Mouse (Mus musculus) embryonic facial prominence, embryonic 10.5 days (tissue): ENCODE measurements around the gene Necab3. TPM values are rescaled to one million over a fixed set of nuclear protein-coding genes. Genes with fewer than 3 reads are reported as not detected.

Experiments
- DNase-seq: peaks from one replicate; pipeline ENCODE4 v3.0.0-alpha.2; 2017; ENCODE audit warnings: low spot score
- H3K27ac ChIP-seq: fragments of 300-500 bp; sonication (generic); replicated peaks from 2 replicates; pipeline ENCODE4 v1.5.1; 2016; ENCODE audit warnings: mild to moderate bottlenecking
- H3K27me3 ChIP-seq: fragments of 300-500 bp; sonication (generic); replicated peaks from 2 replicates; pipeline ENCODE4 v1.6.1; 2016; ENCODE audit warnings: low read depth, mild to moderate bottlenecking; ENCODE audit not compliant: poor library complexity, severe bottlenecking
- H3K36me3 ChIP-seq: fragments of 300-500 bp; sonication (generic); replicated peaks from 2 replicates; pipeline ENCODE4 v1.6.1; 2016; ENCODE audit warnings: mild to moderate bottlenecking, moderate library complexity
- H3K4me1 ChIP-seq: fragments of 300-500 bp; sonication (generic); 2 replicates; pipeline ENCODE4 v1.6.1; 2016
- H3K4me3 ChIP-seq: fragments of 300-500 bp; sonication (generic); 2 replicates; pipeline ENCODE4 v1.5.1; 2016; ENCODE audit warnings: mild to moderate bottlenecking, moderate library complexity
- H3K9me3 ChIP-seq: fragments of 300-500 bp; sonication (generic); 2 replicates; pipeline ENCODE4 v1.6.1; 2016; ENCODE audit warnings: mild to moderate bottlenecking
- whole genome bisulfite sequencing: fragments of 180-500 bp; shearing (Covaris S2); methylation state at CpG from one replicate; pipeline ENCODE4 v1.1.7; 2016; 5-methylcytosine and 5-hydroxymethylcytosine counted together
- polyA plus RNA-seq: library from polyadenylated mRNA; unstranded; fragments of >200 nt; fragmentation: Nextera tagmentation; extraction: Ambion mirVana; gene quantifications from 2 replicates; pipeline ENCODE4 v1.2.1, GENCODE M21; 2016

Gene Necab3
- polyA plus RNA-seq, 1 experiment from 2014 or later: 3.2 TPM

GRCm38 (mm10) chr2:154550937-154551336 is 7.8 kb downstream of the Necab3 start:
- Histone ChIP-seq H3K4me1 (peaks cover 29% of the 10 kb centered on the region), H3K27me3 (peaks cover 53% of the 10 kb centered on the region), H3K27ac (no peak overlapping the region), H3K9me3 (no peaks in the 10 kb centered on the region), H3K4me3 (no peak overlapping the region), H3K36me3 (no peaks in the 10 kb centered on the region)
- DNase-seq: no peak
- WGBS: 66% methylated on average over 2 of the region's 2 CpGs

DNA sequence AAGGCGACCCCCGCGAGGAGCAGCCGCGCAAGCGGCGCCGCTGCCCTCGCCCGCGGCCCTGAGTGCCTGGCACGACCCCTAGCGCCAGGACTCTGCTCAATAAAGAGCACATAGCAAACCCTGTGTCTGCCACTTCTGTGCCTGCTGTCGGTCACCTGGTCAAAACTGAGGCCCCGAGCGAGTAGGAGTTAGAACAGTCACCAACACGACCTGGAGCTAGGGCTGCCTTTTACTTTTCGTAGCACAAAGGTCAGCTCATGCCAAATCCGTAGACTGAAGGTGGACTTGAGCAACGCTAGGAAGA is 8.9 kb downstream of the Necab3 start:
- peaks cover 53% of the 10 kb centered on the region for H3K27me3 ChIP-seq
- no peaks in the 10 kb centered on the region for H3K36me3 ChIP-seq
- no peak for DNase-seq
- peak overlapping the region; percentile 83; the same call in 1 of the 2 replicates for H3K27ac ChIP-seq
- H3K4me1 ChIP-seq: peaks cover 29% of the 10 kb centered on the region
- H3K9me3 ChIP-seq: no peaks in the 10 kb centered on the region
- 15% methylated on average over 20 of the region's 20 CpGs for WGBS
- H3K4me3 ChIP-seq: peak overlapping the region; percentile 64

- peak; percentile 91 for DNase-seq
- 3% methylated on average over 48 of the region's 48 CpGs for WGBS
- peak overlapping the region; percentile 83 for H3K27ac ChIP-seq
- H3K36me3 ChIP-seq: no peaks in the 10 kb centered on the region
- H3K9me3 ChIP-seq: no peaks in the 10 kb centered on the region
- peaks cover 53% of the 10 kb centered on the region for H3K27me3 ChIP-seq
- H3K4me3 ChIP-seq: peak overlapping the region; percentile 64
- peaks cover 29% of the 10 kb centered on the region for H3K4me1 ChIP-seq
Measured at GRCm38 (mm10) chr2:154549127-154549885, 9.4 kb downstream of the Necab3 start.

- peak; percentile 40 for DNase-seq
- H3K27ac ChIP-seq: no peak overlapping the region
- H3K9me3 ChIP-seq: no peaks in the 10 kb centered on the region
- H3K4me3 ChIP-seq: peak overlapping the region; percentile 64
- peaks cover 29% of the 10 kb centered on the region for H3K4me1 ChIP-seq
- H3K36me3 ChIP-seq: no peaks in the 10 kb centered on the region
- H3K27me3 ChIP-seq: peaks cover 53% of the 10 kb centered on the region
- 31% methylated on average over 3 of the region's 3 CpGs for WGBS
Measured at GRCm38 (mm10) chr2:154548688-154549087, 10.0 kb downstream of the Necab3 start.

- H3K27me3 ChIP-seq: peaks cover 35% of the 10 kb centered on the region
- no peak for DNase-seq
- peaks cover 17% of the 10 kb centered on the region for H3K4me1 ChIP-seq
- 87% methylated on average over 10 of the region's 10 CpGs for WGBS
- H3K27ac ChIP-seq: no peak within 1 kb of the TSS
- H3K4me3 ChIP-seq: no peak within 1 kb of the TSS
- no peaks in the 10 kb centered on the region; the same call in 1 of the 2 replicates for H3K36me3 ChIP-seq
- H3K9me3 ChIP-seq: no peaks in the 10 kb centered on the region
Measured at GRCm38 (mm10) chr2:154546711-154547110, 12.0 kb downstream of the Necab3 start, which contains the start of gene 1700003F12Rik. 1700003F12Rik (plus strand) TSS chr2:154547085.

GRCm38 (mm10) chr2:154543567-154544347 is 14.9 kb downstream of the Necab3 start:
- H3K4me1 ChIP-seq: peaks cover 3% of the 10 kb centered on the region
- DNase-seq: no peak
- WGBS: 87% methylated on average over 9 of the region's 9 CpGs

DNA sequence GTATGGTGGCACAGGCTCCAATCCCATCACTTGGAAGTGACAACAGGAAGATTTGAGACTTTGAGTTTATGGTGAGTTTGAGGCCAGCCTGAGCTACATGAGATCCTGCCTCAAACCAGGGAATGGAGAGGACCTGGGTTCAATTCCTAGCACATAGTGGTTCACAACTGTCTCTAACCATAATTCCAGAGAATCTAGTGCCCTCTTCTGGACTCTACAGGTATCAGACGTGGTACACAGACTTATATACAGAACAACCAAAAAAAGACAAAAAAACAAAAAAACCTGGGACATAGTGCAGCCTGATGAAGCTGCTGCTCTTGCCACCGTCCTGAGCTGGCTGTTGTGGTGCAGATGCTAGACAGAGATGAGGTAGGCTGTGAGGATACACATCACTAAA is 17.1 kb downstream of the Necab3 start:
- no peak for DNase-seq
- no peaks in the 10 kb centered on the region for H3K9me3 ChIP-seq
- no peaks in the 10 kb centered on the region for H3K27me3 ChIP-seq
- no peak overlapping the region for H3K27ac ChIP-seq
- H3K36me3 ChIP-seq: peaks cover 48% of the 10 kb centered on the region
- no peak overlapping the region for H3K4me3 ChIP-seq
- WGBS: 81% methylated on average over 2 of the region's 2 CpGs
- H3K4me1 ChIP-seq: no peaks in the 10 kb centered on the region

More at GRCm38 (mm10) chr2:154543567-154544347, 14.9 kb downstream of the Necab3 start:
- Histone ChIP-seq H3K27ac (no peak overlapping the region), H3K4me3 (no peak overlapping the region), H3K36me3 (peaks cover 27% of the 10 kb centered on the region), H3K27me3 (peaks cover 5% of the 10 kb centered on the region; the same call in 1 of the 2 replicates), H3K9me3 (no peaks in the 10 kb centered on the region)

- Histone ChIP-seq H3K27me3 (no peaks in the 10 kb centered on the region), H3K27ac (no peak overlapping the region), H3K36me3 (peaks cover 67% of the 10 kb centered on the region), H3K9me3 (no peaks in the 10 kb centered on the region), H3K4me1 (no peaks in the 10 kb centered on the region), H3K4me3 (no peak overlapping the region)
- no peak for DNase-seq
- WGBS: 79% methylated on average over 3 of the region's 3 CpGs
Measured at GRCm38 (mm10) chr2:154539720-154540119, 19.0 kb downstream of the Necab3 start.

DNA sequence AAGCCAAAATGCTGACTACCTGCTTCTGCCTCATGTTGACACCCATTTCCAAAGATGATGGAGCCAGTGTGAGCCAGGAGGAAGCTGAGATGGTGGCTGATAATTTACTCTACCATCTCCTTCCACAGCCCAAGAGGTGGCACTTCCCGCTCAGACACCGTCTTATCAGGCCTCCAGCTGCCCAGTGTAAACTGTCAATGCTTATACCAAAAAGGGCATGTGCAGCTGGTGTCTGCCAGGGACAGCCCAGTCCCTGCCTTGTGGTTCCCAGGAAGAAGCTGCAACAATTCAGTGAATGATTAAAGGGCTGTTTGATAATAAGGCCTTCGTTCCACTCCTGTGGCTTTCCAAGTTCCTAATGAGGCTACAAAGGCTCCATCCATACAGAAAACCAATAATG is 20.0 kb downstream of the Necab3 start:
- WGBS: 80% methylated on average over 3 of the region's 3 CpGs
- Histone ChIP-seq H3K36me3 (peaks cover 77% of the 10 kb centered on the region), H3K4me3 (no peak overlapping the region), H3K27me3 (no peaks in the 10 kb centered on the region), H3K9me3 (no peaks in the 10 kb centered on the region), H3K27ac (no peak overlapping the region), H3K4me1 (no peaks in the 10 kb centered on the region)
- no peak for DNase-seq

GRCm38 (mm10) chr2:154538310-154538709 is 20.4 kb downstream of the Necab3 start:
- Histone ChIP-seq H3K4me1 (no peaks in the 10 kb centered on the region), H3K4me3 (no peak overlapping the region), H3K9me3 (no peaks in the 10 kb centered on the region), H3K27ac (no peak overlapping the region), H3K36me3 (peaks cover 81% of the 10 kb centered on the region), H3K27me3 (no peaks in the 10 kb centered on the region)
- WGBS: 85% methylated on average over 2 of the region's 2 CpGs
- no peak for DNase-seq

DNA sequence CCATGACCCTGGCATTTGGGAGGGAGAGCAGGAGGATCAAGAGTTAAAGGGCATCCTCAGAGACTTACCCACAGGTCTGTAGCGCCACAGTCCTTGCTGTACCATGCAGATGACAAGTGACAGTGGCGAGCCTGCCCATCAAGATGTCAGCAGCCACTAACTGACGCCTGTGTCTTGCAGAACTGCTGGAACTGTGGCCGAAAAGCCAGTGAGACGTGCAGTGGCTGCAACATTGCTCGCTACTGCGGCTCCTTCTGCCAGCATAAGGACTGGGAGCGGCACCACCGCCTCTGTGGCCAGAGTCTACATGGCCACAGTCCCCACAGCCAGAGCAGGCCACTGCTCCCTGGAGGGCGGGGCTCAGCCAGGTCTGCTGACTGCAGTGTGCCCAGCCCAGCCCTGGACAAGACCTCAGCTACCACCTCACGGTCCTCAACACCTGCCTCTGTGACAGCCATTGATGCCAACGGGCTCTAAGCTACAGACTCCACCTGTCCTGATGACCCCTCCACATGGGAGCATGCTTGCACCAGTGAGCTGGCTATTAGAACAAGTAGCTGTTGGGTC is 23.9 kb downstream of the Necab3 start:
- 95% methylated on average over 12 of the region's 12 CpGs for WGBS
- no peak overlapping the region for H3K27ac ChIP-seq
- no peaks in the 10 kb centered on the region for H3K4me1 ChIP-seq
- H3K27me3 ChIP-seq: no peaks in the 10 kb centered on the region
- peaks cover 95% of the 10 kb centered on the region for H3K36me3 ChIP-seq
- H3K9me3 ChIP-seq: no peaks in the 10 kb centered on the region
- no peak overlapping the region for H3K4me3 ChIP-seq
- DNase-seq: no peak

GRCm38 (mm10) chr2:154532888-154533287 is 25.8 kb downstream of the Necab3 start:
- Histone ChIP-seq H3K27me3 (no peaks in the 10 kb centered on the region), H3K9me3 (no peaks in the 10 kb centered on the region), H3K27ac (no peak overlapping the region), H3K4me3 (no peak overlapping the region), H3K36me3 (peaks cover 94% of the 10 kb centered on the region), H3K4me1 (no peaks in the 10 kb centered on the region)
- DNase-seq: no peak
- 71% methylated on average over 3 of the region's 3 CpGs for WGBS
